Mouse (Mus musculus) sigmoid colon, adult 10 weeks (tissue): ENCODE measurements around the gene Ncaph2. TPM values are rescaled to one million over a fixed set of nuclear protein-coding genes. Genes with fewer than 3 reads are reported as not detected.

Experiments used
- polyA plus RNA-seq: library from polyadenylated mRNA; stranded (reverse); fragments of 350-450 nt; fragmentation: Illumina TruSeq; extraction: RNeasy Lipid Tissue Mini Kit (QIAGEN cat#74804); gene quantifications from one replicate; pipeline ENCODE4 v1.2.3, GENCODE M21; 2014; ENCODE audit warnings: low read depth, low replicate concordance

Gene Ncaph2
- 11.4 TPM for polyA plus RNA-seq

GRCm38 (mm10) chr15:89355241-89356187 is at the start of gene Ncaph2, which contains the start of gene Lmf2:
Gene Ncaph2 (plus strand): TSS chr15:89355719.
Gene Lmf2 (minus strand): TSS chr15:89355659.

GRCm38 (mm10) chr15:89315190-89315731 is 40.3 kb upstream of the Ncaph2 start, which contains the start of gene Sbf1:
Gene Sbf1 (minus strand): TSS chr15:89315311.

GRCm38 (mm10) chr15:89322670-89323522 is 32.6 kb upstream of the Ncaph2 start, which contains the start of gene Adm2:
Gene Adm2 (plus strand): TSS chr15:89322720.

GRCm38 (mm10) chr15:89334271-89334670 is 21.2 kb upstream of the Ncaph2 start, which contains the start of gene Miox:
Gene Miox (plus strand): TSS chr15:89334398.

GRCm38 (mm10) chr15:89373762-89374248 is 18.3 kb downstream of the Ncaph2 start, which contains the start of gene Sco2:
Gene Sco2 (minus strand): TSS chr15:89373846.

GRCm38 (mm10) chr15:89376957-89377356 is 21.4 kb downstream of the Ncaph2 start, which contains the start of gene Tymp:
Gene Tymp (minus strand): TSS chr15:89377039.

GRCm38 (mm10) chr15:89378831-89379401 is 23.4 kb downstream of the Ncaph2 start, which contains the start of gene Odf3b:
Gene Odf3b (minus strand): TSS chr15:89379282.

GRCm38 (mm10) chr15:89384617-89385016 is 29.1 kb downstream of the Ncaph2 start, which contains the start of gene Klhdc7b:
Gene Klhdc7b (plus strand): TSS chr15:89384917.

GRCm38 (mm10) chr15:89410118-89410517 is 54.6 kb downstream of the Ncaph2 start, which contains the start of gene Syce3:
Gene Syce3 (minus strand): TSS chr15:89410503.

Other genes starting within 250 kb of the Ncaph2 start
- 1.4 TPM for gene Tubgcp6, start 232.6 kb upstream of the Ncaph2 start, polyA plus RNA-seq
- 0.63 TPM for gene Hdac10, start 227.0 kb upstream of the Ncaph2 start, polyA plus RNA-seq
- gene Mapk12, start 215.0 kb upstream of the Ncaph2 start, polyA plus RNA-seq, result 1.2 TPM
- gene Mapk11, start 206.1 kb upstream of the Ncaph2 start, polyA plus RNA-seq, result 0.41 TPM
- gene Plxnb2, start 174.9 kb upstream of the Ncaph2 start, polyA plus RNA-seq, result 8.3 TPM
- 0.66 TPM for gene Dennd6b, start 159.2 kb upstream of the Ncaph2 start, polyA plus RNA-seq
- gene Ppp6r2, start 144.2 kb upstream of the Ncaph2 start, polyA plus RNA-seq, result 12.7 TPM
- gene Sbf1, start 40.4 kb upstream of the Ncaph2 start, polyA plus RNA-seq, result 4.3 TPM
- not detected for gene Adm2, start 33.0 kb upstream of the Ncaph2 start, polyA plus RNA-seq
- not detected for gene Miox, start 21.3 kb upstream of the Ncaph2 start, polyA plus RNA-seq
- 5.0 TPM for gene Lmf2, start 60 bp upstream of the Ncaph2 start, polyA plus RNA-seq
- gene Sco2, start 18.1 kb downstream of the Ncaph2 start, polyA plus RNA-seq, result 0.54 TPM
- gene Tymp, start 21.3 kb downstream of the Ncaph2 start, polyA plus RNA-seq, result not detected
- gene Odf3b, start 23.6 kb downstream of the Ncaph2 start, polyA plus RNA-seq, result not detected
- gene Klhdc7b, start 29.2 kb downstream of the Ncaph2 start, polyA plus RNA-seq, result not detected
- not detected for gene Syce3, start 54.8 kb downstream of the Ncaph2 start, polyA plus RNA-seq
- gene Cpt1b, start 70.1 kb downstream of the Ncaph2 start, polyA plus RNA-seq, result not detected
- 3.1 TPM for gene C730034F03Rik, start 73.9 kb downstream of the Ncaph2 start, polyA plus RNA-seq
- gene Gm44502, start 74.0 kb downstream of the Ncaph2 start, polyA plus RNA-seq, result 0.19 TPM
- 107 TPM for gene Chkb, start 74.2 kb downstream of the Ncaph2 start, polyA plus RNA-seq
- 0.63 TPM for gene Mapk8ip2, start 98.2 kb downstream of the Ncaph2 start, polyA plus RNA-seq
- gene Arsa, start 121.7 kb downstream of the Ncaph2 start, polyA plus RNA-seq, result 3.2 TPM
- 0.22 TPM for gene Shank3, start 143.9 kb downstream of the Ncaph2 start, polyA plus RNA-seq
- gene Acr, start 212.6 kb downstream of the Ncaph2 start, polyA plus RNA-seq, result not detected
- gene Rabl2, start 236.2 kb downstream of the Ncaph2 start, polyA plus RNA-seq, result 9.3 TPM